Mouse (Mus musculus) erythroblast, embryonic 14.5 days (primary cell): ENCODE data around the gene Gm525.

Experiments
- GATA1 ChIP-seq: IDR thresholded peaks from 2 replicates; pipeline ENCODE4 v1.6.1; 2012; ENCODE audit warnings: low read length, inconsistent platforms, mixed read lengths
- TAL1 ChIP-seq: IDR thresholded peaks from 3 replicates; pipeline ENCODE4 v1.6.1; 2012; ENCODE audit warnings: low read length, inconsistent platforms, mixed read lengths

- TF ChIP-seq GATA1 (no peak), TAL1 (no peak; the same call in 2 of the 3 replicates)
These were observed 33.7 kb downstream of the Gm525 start for GRCm38 (mm10) chr11:89107180-89107807.
